Mouse (Mus musculus) splenic B cell, adult 2 months (primary cell): ENCODE data around the gene Tbata.

ENCODE experiments used
- DNase-seq: peaks from one replicate; pipeline ENCODE4 v3.0.0-alpha.2; 2011; ENCODE audit warnings: low read depth, low spot score
- H3K27me3 ChIP-seq: 2 replicates; pipeline ENCODE4 v1.6.1; 2012; ENCODE audit warnings: mild to moderate bottlenecking, low read length, moderate library complexity, mixed read lengths; ENCODE audit not compliant: control insufficient read depth, poor library complexity, insufficient read depth, severe bottlenecking
- H3K36me3 ChIP-seq: 2 replicates; pipeline ENCODE4 v1.6.1; 2012; ENCODE audit warnings: mild to moderate bottlenecking, low read length, moderate library complexity, mixed read lengths; ENCODE audit not compliant: control insufficient read depth, poor library complexity, insufficient read depth, severe bottlenecking

The Tbata gene

GRCm38 (mm10) chr10:61177751-61178150 lies 6.0 kb downstream of the Tbata start:
- Histone ChIP-seq H3K27me3 (no peaks in the 10 kb centered on the region), H3K36me3 (no peaks in the 10 kb centered on the region)
- no peak for DNase-seq

- no peaks in the 10 kb centered on the region for H3K36me3 ChIP-seq
- no peak for DNase-seq
- H3K27me3 ChIP-seq = no peaks in the 10 kb centered on the region
Measured at GRCm38 (mm10) chr10:61178687-61179086, 6.9 kb downstream of the Tbata start.

DNA sequence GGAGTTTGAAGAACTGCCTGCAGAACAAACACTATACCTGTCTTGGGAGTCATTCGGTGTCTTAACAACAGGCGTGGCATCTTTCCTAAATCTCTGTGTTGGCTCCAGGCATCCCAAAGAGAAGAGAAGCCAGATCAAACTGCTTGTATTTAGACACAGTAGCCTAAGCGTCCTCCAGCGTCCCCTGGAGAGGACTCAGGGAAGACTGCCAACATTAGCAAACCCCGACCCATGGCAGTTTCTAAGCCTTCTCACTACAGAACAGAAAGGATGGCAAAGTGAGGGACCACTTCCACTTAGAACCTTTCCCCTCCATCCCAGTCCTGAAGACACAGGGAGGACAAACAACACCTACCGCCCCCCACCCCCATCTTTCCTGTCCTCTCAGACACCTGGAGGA lies 8.2 kb downstream of the Tbata start:
- no peaks in the 10 kb centered on the region for H3K36me3 ChIP-seq
- no peaks in the 10 kb centered on the region for H3K27me3 ChIP-seq
- DNase-seq = no peak

- H3K36me3 ChIP-seq = no peaks in the 10 kb centered on the region
- H3K27me3 ChIP-seq = no peaks in the 10 kb centered on the region
- no peak for DNase-seq
Measured at GRCm38 (mm10) chr10:61187001-61187400, 15.2 kb downstream of the Tbata start.

GRCm38 (mm10) chr10:61188010-61188409 lies 16.3 kb downstream of the Tbata start:
- no peak for DNase-seq

DNA sequence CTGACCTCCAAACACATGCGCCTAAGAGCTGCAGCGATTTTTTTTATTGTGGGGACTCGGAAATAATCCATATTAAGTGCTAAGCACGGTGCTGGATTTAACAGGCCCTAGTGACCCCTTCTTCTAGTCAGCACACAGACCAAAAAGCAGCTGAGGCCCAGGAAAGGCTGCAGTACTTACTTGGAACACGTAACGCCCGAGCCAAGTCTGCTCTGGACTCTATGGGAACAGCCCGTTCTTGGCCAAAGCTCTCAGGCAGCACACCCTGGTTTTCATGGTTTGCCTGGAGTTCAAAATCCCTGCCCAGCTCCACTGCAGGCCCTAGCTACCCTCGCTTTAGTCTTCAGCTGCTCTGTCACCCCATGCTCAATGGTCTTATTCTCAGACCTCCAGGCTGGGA lies 22.9 kb downstream of the Tbata start:
- H3K27me3 ChIP-seq = no peaks in the 10 kb centered on the region
- no peaks in the 10 kb centered on the region for H3K36me3 ChIP-seq
- no peak for DNase-seq

More at GRCm38 (mm10) chr10:61188010-61188409, 16.3 kb downstream of the Tbata start:
- Histone ChIP-seq H3K27me3 (no peaks in the 10 kb centered on the region), H3K36me3 (no peaks in the 10 kb centered on the region)

- Histone ChIP-seq H3K27me3 (no peaks in the 10 kb centered on the region), H3K36me3 (no peaks in the 10 kb centered on the region)
- DNase-seq = no peak
Measured at GRCm38 (mm10) chr10:61195216-61195615, 23.5 kb downstream of the Tbata start.

DNA sequence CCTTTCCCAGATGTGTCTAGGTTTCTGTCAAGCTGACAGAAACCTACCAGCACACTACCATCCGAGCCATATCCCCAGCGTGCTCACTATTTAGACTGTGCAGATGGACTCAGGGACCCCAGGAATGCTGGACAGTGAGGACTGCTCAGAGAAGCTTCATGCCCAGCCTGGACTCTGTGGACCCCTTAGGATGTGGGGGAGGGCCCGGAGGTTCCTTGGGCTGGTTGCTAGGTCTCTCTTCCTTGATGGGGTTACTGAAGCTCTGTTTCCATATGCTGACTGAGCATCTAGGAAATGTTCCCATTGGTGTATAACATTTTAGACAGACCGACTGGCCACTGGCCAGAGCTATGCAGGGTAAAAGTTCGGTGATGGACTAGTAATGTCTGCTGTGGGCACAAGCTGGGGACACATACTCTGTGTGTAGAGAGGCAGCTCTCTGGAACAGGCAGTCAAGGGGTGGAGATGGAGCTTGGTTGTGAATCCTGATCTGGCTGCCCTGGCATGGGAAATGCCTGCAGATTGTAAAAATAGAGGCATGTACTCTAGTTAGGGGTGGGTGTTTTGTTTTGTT lies 24.1 kb downstream of the Tbata start:
- DNase-seq = no peak
- H3K36me3 ChIP-seq = no peaks in the 10 kb centered on the region
- H3K27me3 ChIP-seq = no peaks in the 10 kb centered on the region

DNA sequence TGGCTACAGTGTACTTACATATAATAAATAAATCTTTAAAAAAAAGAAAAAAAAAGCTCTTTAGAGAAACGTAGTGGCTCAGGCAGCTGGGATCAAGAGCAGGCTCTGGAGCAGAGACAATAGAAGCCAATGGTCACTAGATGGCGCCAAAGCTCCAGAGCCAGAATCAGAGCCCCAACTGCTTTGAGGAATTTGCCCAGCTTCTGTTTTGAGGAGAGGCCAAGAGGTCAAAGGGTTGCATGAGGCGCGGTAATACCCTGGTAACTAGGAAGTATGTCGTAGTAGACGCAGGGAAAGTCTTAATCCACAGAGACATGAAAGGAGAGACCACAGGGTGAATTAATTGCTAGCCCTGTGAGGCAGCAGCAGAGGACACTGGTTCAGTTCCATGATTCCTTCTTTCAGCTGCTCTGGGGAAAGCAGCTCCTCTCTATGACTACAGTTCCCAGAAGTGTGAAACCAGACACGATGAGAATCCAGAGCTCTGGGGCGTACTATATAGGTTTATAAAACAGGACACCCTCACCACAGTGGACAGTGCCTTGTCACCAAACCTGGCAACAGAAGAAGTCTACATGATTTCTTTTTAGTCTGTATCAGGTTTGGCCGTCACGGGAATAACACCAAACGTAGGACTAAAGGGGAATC lies 27.9 kb downstream of the Tbata start:
- no peaks in the 10 kb centered on the region for H3K27me3 ChIP-seq
- DNase-seq = peak; percentile 85
- no peaks in the 10 kb centered on the region for H3K36me3 ChIP-seq

- Histone ChIP-seq H3K36me3 (no peaks in the 10 kb centered on the region), H3K27me3 (no peaks in the 10 kb centered on the region)
- peak; percentile 58 for DNase-seq
Measured at GRCm38 (mm10) chr10:61200232-61200820, 28.6 kb downstream of the Tbata start.

- H3K36me3 ChIP-seq = no peaks in the 10 kb centered on the region
- DNase-seq = no peak
- no peaks in the 10 kb centered on the region for H3K27me3 ChIP-seq
Measured at GRCm38 (mm10) chr10:61200998-61201397, 29.2 kb downstream of the Tbata start.

DNA sequence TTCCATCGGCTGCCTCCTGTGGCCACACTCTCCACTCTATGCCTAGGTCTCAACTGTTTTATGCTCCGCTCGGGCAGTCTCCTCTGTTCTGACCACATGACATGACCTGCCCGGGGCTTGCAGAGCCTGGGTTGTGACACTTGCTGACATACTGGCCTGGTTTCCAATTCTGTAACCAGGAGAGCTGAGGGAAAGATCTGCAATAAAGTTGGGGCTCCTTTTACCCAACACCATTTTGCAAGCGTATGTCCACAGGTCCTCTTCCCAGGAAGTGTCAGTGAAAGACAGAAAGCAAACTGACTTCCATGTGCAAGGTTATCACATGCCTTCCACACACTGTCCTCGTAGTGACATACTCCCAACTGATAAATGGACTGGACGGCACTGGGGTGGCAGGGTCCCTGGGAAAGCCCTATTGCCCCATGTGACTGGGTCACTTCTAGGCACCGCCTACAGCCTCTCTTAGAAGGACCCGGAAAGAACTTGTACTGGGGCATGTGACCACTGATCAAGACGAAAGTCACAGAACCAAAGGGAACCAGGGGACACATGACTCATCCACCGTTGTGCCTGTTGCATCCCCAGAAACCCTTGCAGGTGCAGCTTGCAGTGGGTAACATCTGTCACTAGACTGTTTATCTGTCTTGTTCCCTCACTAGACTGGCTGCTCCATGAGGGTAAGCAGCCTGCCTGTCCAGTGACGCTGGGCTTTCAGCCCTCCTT lies 30.0 kb downstream of the Tbata start:
- Histone ChIP-seq H3K27me3 (no peaks in the 10 kb centered on the region), H3K36me3 (no peaks in the 10 kb centered on the region)
- DNase-seq = peak; percentile 31

DNA sequence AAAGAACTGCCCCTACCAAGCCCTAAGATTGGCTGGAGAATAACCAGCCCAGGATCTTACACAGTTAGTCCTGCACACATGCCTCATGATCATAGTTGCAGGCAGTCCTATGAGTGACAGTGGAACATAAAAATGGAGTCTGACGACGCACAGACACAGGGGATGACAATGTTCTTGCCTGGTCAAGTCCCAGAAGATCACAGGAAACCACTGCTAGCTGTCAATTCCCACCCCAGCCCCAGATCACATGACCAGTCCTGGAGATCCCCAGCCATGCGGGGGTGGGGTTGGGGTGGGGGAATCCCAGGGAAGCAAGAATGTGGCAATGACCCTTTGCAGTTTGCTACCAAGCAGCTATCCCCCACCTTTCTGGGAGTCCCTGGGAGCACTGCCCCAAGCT lies 32.2 kb downstream of the Tbata start:
- no peaks in the 10 kb centered on the region for H3K27me3 ChIP-seq
- no peak for DNase-seq
- no peaks in the 10 kb centered on the region for H3K36me3 ChIP-seq

GRCm38 (mm10) chr10:61208114-61208684 lies 36.4 kb downstream of the Tbata start:
- H3K27me3 ChIP-seq = no peaks in the 10 kb centered on the region
- no peaks in the 10 kb centered on the region for H3K36me3 ChIP-seq
- no peak for DNase-seq

- Histone ChIP-seq H3K36me3 (no peaks in the 10 kb centered on the region), H3K27me3 (no peaks in the 10 kb centered on the region)
- no peak for DNase-seq
Measured at GRCm38 (mm10) chr10:61211105-61211504, 39.4 kb downstream of the Tbata start.
